9 mouse cellular contexts compared by ENCODE assay signal in the genomic region with DNA sequence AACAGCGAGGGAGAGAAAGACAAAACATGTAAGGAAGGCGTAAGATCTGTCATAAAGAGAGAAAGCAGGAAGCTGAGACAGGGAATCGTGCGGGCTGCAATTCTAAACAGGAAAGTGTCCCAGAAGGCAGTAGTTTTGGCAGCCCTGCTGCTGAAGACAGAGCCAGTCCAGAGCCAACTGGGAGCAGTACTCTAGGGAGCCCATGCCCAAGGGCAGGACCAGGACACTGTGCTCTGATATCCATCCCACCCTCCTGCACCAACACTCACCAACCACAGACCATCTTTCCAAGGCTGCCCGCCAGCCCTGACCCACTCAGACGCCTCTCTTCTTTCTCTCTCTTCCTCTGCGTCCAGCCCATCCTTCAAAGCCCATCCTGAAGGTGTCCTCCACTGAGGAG. TPM values are rescaled to one million over a fixed set of nuclear protein-coding genes. Genes with fewer than 3 reads are reported as not detected.
DNase-seq lines count a peak whose midpoint lies in the region; ATAC-seq and TF ChIP-seq lines count a peak whose summit lies in the region.
"Had no signal": no experiment of that assay in that cellular context is flagged by ENCODE, and none has a peak within 500 bp of the region (broad histone marks: within the 10 kb centered on the region; RNA-seq: fewer than 3 reads in every experiment).

No protein-coding gene starts in this region.

- peaks cover 94% of the 10 kb centered on the region for H3K4me1 ChIP-seq in megakaryocyte, embryonic 14.5 days
- peaks cover 24% of the 10 kb centered on the region for H3K4me1 ChIP-seq in cerebellum, adult 2 months (ENCODE audit: control insufficient read depth, insufficient read depth, low read length)

- H3K36me3 ChIP-seq in megakaryocyte, embryonic 14.5 days (replicated peaks; ENCODE audit: low read length), result peaks cover 50% of the 10 kb centered on the region

- DNase-seq in cerebellum, adult 18-20 months, result peak; percentile 9
- no peak for DNase-seq in cerebellum, adult 9-10 months
- DNase-seq in heart, postnatal 10 days, result peak; percentile 67 to 68
- peak; percentile 72 for DNase-seq in lung, postnatal 10 days
- no peak for DNase-seq in urinary bladder, postnatal 4 days (ENCODE audit: low spot score in 2 of 2)
- no peak for DNase-seq in cerebellum, adult 2 months
- DNase-seq: cerebellum, postnatal 36 days had no signal

- no peak for TF ChIP-seq POLR2A in cerebellum, adult 2 months (IDR thresholded peaks at IDR 0.05; ENCODE audit: borderline replicate concordance, insufficient read depth, low read length)

- no peak overlapping the region for H3K27ac ChIP-seq in cerebellum, adult 2 months (ENCODE audit: insufficient read depth, low read length)

- no peak for ATAC-seq in megakaryocyte, adult 5-6 weeks (ENCODE audit: poor library complexity, severe bottlenecking)

- H3K27me3 ChIP-seq in megakaryocyte, embryonic 14.5 days (replicated peaks), result no peaks in the 10 kb centered on the region
- H3K27me3 ChIP-seq in cerebellum, adult 2 months (ENCODE audit: control insufficient read depth, insufficient read depth, low read length), result no peaks in the 10 kb centered on the region

- H3K9me3 ChIP-seq in megakaryocyte, embryonic 14.5 days, result no peaks in the 10 kb centered on the region

- intact Hi-C loops in heart, postnatal 10 days (cut with DNase I), result no loop called here

- no peak for TF ChIP-seq CTCF in cerebellum, adult 2 months (IDR thresholded peaks at IDR 0.05; ENCODE audit: borderline replicate concordance, insufficient read depth, low read depth, low read length)

- WGBS in cerebellum, adult 2 months, result 61% methylated on average over 7 of the region's 7 CpGs

- H3K4me3 ChIP-seq in megakaryocyte, embryonic 14.5 days (replicated peaks), result peak overlapping the region; percentile 21
- no peak overlapping the region for H3K4me3 ChIP-seq in cerebellum, adult 2 months (replicated peaks; ENCODE audit: insufficient read depth, low read depth, low read length)

RNA-seq across cellular contexts. Expression of a gene that starts 5.1 kb away (rescaled TPM):
- polyA plus RNA-seq in megakaryocyte, embryonic 14.5 days (2012; ENCODE audit: insufficient read depth, low replicate concordance), result 17.7 and 18.2 TPM in 2 replicates
- total RNA-seq in megakaryocyte, adult 5-6 weeks (2015), result 0.85 and 2.1 TPM in 2 replicates
- total RNA-seq in megakaryocyte, adult 5-6 weeks (2017), result 2.1 TPM in 2 replicates
- total RNA-seq in heart, postnatal 10 days (2021), result 10 to 100 TPM; 20.9 to 21.8 TPM
- polyA plus RNA-seq in cerebellum, adult 2 months (2012; rRNA removed), result 10.3 and 11.3 TPM in 2 replicates

Comparison
In these comparisons a context has a peak if more than half of its experiments do, and no peak if none do; other contexts are left out.
1. DNase-seq: peak in cerebellum, adult 18-20 months (2 of 2), heart, postnatal 10 days (2 of 2) and lung, postnatal 10 days (single experiment); none in cerebellum, adult 9-10 months (single experiment), urinary bladder, postnatal 4 days (0 of 2) and cerebellum, adult 2 months (0 of 2).
2. RNA of a gene that starts 5.1 kb away (total RNA-seq): 20.9 to 21.8 TPM in heart, postnatal 10 days; 0.85 to 2.1 TPM in megakaryocyte, adult 5-6 weeks; every median in the first group is over 4 times any median in the second.